Mouse (Mus musculus) C2C12 (cell line): ENCODE measurements around the gene Zranb3. TPM values are rescaled to one million over a fixed set of nuclear protein-coding genes. Genes with fewer than 3 reads are reported as not detected.
"Not testable (repeated sequence)": the region's sequence is repeated elsewhere in the genome, so short reads cannot be mapped to it uniquely, and the experiment has no call there.

ENCODE experiments used
- H3K27me3 ChIP-seq: one replicate; pipeline ENCODE4 v1.6.1; 2011; ENCODE audit not compliant: control insufficient read depth, insufficient read depth, insufficient read length
- H3K36me3 ChIP-seq: one replicate; pipeline ENCODE4 v1.6.1; 2011; ENCODE audit not compliant: control insufficient read depth, insufficient read depth
- H3K4me3 ChIP-seq: one replicate; pipeline ENCODE4 v1.5.1; 2011; ENCODE audit warnings: mild to moderate bottlenecking, control low read depth; ENCODE audit not compliant: poor library complexity, insufficient read depth, severe bottlenecking
- H3K79me2 ChIP-seq: one replicate; pipeline ENCODE4 v1.6.1; 2011; ENCODE audit not compliant: control insufficient read depth, insufficient read depth
- H3K79me3 ChIP-seq: one replicate; pipeline ENCODE4 v1.6.1; 2011; ENCODE audit warnings: low read depth, control low read depth
- H3ac ChIP-seq: one replicate; pipeline ENCODE3; 2011; ENCODE audit warnings: low read depth; ENCODE audit not compliant: control insufficient read depth, insufficient read length
- CEBPB ChIP-seq: IDR thresholded peaks from one replicate; pipeline ENCODE4 v1.6.1; 2011; ENCODE audit warnings: low read depth, mild to moderate bottlenecking, control low read depth, moderate library complexity
- CTCF ChIP-seq: IDR thresholded peaks from one replicate; pipeline ENCODE4 v1.5.1; 2011; ENCODE audit not compliant: control insufficient read depth, insufficient read depth, insufficient read length
- FOSL1 ChIP-seq: IDR thresholded peaks from one replicate; pipeline ENCODE4 v1.8.0; 2011; ENCODE audit warnings: mild to moderate bottlenecking, low read length; ENCODE audit not compliant: poor library complexity, insufficient read depth, severe bottlenecking
- MAX ChIP-seq: IDR thresholded peaks from one replicate; pipeline ENCODE4 v1.6.1; 2011; ENCODE audit warnings: mild to moderate bottlenecking, control low read depth
- MYOD1 ChIP-seq: IDR thresholded peaks from one replicate; pipeline ENCODE4 v1.6.1; 2011; ENCODE audit warnings: low read depth; ENCODE audit not compliant: control insufficient read depth, insufficient read length
- MYOG ChIP-seq: IDR thresholded peaks from one replicate; pipeline ENCODE4 v1.6.1; 2011; ENCODE audit not compliant: control insufficient read depth, insufficient read length; ENCODE audit errors: extremely low read depth
- USF1 ChIP-seq: IDR thresholded peaks from one replicate; pipeline ENCODE4 v1.6.1; 2011; ENCODE audit warnings: low read depth, mild to moderate bottlenecking, control low read depth, moderate library complexity
- polyA plus RNA-seq: library from polyadenylated mRNA; unstranded; fragments of >200 nt; fragmentation: generic; extraction: Trizol; gene quantifications from one replicate; pipeline ENCODE4 v1.2.1, GENCODE M21; 2012; ENCODE audit warnings: missing spikeins

Gene Zranb3
- polyA plus RNA-seq, 1 experiment: 3.1 TPM

DNA sequence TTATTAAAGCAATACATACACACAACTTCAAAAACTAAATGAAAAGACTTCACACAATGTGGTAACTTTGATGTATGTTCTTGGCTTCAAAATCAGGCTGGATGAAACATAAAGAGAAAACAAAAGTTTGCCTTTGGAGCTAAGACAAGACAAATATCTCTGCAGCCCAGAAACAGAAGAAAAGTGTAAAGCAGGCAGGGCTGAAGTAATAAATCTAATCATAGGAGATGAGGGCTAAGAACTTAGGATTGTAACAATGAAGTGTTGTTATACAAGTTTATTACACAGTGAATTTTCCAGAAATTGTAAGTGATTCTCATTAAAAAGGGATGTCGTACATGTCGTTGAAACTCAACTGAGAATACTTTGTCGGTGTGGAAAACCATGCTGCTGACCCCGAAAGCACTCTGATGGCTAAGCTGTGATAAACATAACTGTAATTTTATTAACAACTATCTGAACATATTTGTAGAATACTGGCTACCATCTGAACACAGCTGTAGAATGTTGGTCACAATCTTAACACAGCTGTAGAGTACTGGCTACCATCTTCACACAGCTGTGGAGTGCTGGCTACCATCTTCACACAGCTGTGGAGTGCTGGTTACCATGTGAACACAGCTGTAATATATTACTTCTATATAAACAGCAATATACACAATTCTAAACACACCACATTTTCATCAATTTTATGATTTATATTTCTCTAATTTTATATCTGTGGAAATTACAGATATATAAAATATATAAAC lies 78.3 kb downstream of the Zranb3 start:
- TF ChIP-seq MAX (no peak), MYOG (no peak), FOSL1 (no peak), CEBPB (no peak)
- no peaks in the 10 kb centered on the region for H3K79me2 ChIP-seq
- H3K4me3 ChIP-seq: no peak overlapping the region
- no peak overlapping the region for H3ac ChIP-seq
- no peaks in the 10 kb centered on the region for H3K27me3 ChIP-seq
- no peaks in the 10 kb centered on the region for H3K36me3 ChIP-seq
- H3K79me3 ChIP-seq: peaks cover 2% of the 10 kb centered on the region

DNA sequence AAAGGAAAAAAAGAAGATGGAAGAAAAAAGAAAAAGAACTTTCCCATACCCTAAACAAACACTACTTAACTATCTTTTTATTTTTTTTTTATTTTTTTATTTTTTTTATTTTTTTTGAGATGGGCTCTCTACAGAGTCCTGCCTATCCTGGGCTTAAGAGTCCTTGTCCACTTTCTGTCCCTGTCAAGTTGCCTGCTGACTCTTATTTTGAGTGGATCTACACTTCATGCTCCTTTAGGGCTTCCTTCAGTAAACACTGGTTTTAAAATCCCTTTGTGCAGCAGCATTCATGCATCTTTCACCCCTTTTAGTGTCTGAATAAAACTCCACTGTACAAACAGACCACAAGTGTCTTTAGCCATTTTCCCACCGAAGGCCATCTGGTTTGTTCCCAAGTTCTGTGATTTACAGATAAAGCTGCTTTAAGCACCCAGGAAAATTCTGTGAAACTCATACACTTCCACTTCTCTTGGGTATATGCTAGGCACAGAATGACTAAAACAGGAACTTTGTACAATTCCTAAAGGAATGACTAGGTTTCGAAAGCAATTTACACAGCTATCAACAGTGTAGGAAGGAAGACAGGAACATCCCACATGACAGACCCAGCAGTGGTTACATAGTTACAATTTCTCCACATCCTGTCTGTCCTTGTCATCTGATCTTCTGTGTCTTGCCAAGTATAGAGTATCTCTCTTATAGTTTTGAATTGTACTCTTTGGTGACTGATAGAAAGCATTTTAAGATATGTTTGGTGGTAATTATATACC lies 82.7 kb downstream of the Zranb3 start:
- no peaks in the 10 kb centered on the region for H3K79me2 ChIP-seq
- no peaks in the 10 kb centered on the region for H3K36me3 ChIP-seq
- H3K79me3 ChIP-seq: no peaks in the 10 kb centered on the region
- no peak overlapping the region for H3ac ChIP-seq
- TF ChIP-seq MYOD1 (no peak), CTCF (no peak), USF1 (no peak), FOSL1 (no peak), CEBPB (no peak), MYOG (no peak), MAX (no peak)
- no peak overlapping the region for H3K4me3 ChIP-seq
- no peaks in the 10 kb centered on the region for H3K27me3 ChIP-seq

DNA sequence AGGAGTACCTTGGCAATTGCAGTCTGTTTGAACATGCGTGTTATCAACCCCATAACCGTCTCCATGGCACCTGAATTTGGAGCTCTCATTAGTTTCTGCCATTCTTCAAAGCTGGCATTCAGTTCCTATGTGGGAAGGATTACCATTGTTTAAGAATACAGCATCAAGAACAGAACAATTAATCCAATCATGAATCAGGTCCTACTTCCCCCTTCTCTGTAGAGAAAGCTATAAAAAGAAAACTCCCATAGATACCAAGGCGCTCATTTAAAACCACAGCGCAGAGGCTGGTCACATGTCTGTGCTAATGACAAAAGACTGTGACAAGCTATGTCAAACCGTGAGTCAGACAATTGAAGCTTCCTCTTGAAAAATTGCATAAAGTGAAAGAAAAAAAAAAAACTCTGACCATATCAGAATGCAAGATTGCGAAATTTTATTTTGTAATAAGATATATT lies 86.8 kb downstream of the Zranb3 start:
- Histone ChIP-seq H3ac (no peak overlapping the region), H3K79me2 (no peaks in the 10 kb centered on the region), H3K27me3 (no peaks in the 10 kb centered on the region), H3K4me3 (no peak overlapping the region), H3K79me3 (no peaks in the 10 kb centered on the region), H3K36me3 (no peaks in the 10 kb centered on the region)
- no peak for TF ChIP-seq CTCF
- peak; percentile 70 for TF ChIP-seq USF1
- no peak for TF ChIP-seq FOSL1
- TF ChIP-seq CEBPB: peak; percentile 76
- no peak for TF ChIP-seq MYOD1
- TF ChIP-seq MYOG: no peak
- TF ChIP-seq MAX: no peak

DNA sequence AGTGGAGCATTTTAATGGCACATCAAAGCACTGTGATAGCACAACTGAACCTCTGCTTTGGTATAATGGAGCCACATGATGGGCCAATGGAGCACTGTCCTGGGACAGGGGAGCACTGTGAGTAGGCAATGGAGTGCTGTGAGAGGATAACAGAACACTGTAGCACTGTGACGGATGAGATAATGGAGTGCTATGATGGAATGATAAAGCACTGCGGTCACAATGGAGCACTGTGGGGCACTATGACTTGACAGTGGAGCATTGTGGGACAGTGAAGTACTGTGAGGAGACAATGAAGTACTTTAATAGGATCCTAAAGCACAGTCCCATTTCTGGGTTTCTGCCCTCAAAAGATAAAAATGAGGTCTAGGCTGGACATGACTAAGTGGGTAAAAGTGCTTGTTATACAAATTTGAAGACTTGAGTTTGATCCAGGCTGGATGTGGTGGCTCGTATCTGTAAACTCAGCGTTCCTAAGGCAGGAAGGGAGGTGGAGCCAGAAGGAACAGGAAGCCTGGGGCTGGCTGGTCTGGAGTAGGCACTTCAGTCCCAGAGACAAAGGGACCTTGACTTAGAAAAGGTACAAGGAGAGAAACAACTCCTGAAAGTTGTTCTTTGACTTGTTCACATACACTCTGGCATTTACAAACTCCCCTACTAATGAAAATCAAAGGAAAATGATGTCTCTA lies 89.0 kb downstream of the Zranb3 start:
- TF ChIP-seq USF1 (no peak), MAX (no peak), CEBPB (no peak), FOSL1 (no peak), MYOD1 (no peak), MYOG (no peak), CTCF (no peak)
- Histone ChIP-seq H3K27me3 (no peaks in the 10 kb centered on the region), H3ac (no peak overlapping the region), H3K4me3 (no peak overlapping the region), H3K79me2 (no peaks in the 10 kb centered on the region), H3K36me3 (no peaks in the 10 kb centered on the region), H3K79me3 (no peaks in the 10 kb centered on the region)

DNA sequence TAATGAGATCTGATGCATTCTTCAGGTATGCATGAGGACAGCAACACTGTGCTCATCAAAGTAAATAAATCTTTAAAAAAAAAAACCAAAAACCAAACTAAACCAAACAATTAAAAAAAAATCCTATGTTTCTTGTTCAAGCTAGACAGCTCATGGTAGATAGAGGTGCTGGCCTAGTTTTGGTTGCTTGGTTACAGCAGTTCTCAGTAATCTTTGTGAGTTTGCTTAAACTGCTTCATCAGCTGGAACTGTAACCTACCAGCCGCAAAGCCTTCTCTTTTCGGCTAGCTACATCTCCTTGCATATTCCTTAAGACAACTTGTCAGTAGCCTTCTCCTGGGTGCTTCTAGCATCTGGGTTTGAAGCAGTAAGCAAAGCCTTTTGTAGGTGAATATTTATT lies 93.1 kb downstream of the Zranb3 start:
- no peak for TF ChIP-seq USF1
- TF ChIP-seq CEBPB: no peak
- no peak for TF ChIP-seq MAX
- TF ChIP-seq CTCF: no peak
- TF ChIP-seq MYOG: no peak
- TF ChIP-seq FOSL1: no peak
- TF ChIP-seq MYOD1: no peak
- Histone ChIP-seq H3K4me3 (no peak overlapping the region), H3K79me2 (no peaks in the 10 kb centered on the region), H3K79me3 (no peaks in the 10 kb centered on the region), H3K27me3 (no peaks in the 10 kb centered on the region), H3ac (no peak overlapping the region), H3K36me3 (no peaks in the 10 kb centered on the region)

DNA sequence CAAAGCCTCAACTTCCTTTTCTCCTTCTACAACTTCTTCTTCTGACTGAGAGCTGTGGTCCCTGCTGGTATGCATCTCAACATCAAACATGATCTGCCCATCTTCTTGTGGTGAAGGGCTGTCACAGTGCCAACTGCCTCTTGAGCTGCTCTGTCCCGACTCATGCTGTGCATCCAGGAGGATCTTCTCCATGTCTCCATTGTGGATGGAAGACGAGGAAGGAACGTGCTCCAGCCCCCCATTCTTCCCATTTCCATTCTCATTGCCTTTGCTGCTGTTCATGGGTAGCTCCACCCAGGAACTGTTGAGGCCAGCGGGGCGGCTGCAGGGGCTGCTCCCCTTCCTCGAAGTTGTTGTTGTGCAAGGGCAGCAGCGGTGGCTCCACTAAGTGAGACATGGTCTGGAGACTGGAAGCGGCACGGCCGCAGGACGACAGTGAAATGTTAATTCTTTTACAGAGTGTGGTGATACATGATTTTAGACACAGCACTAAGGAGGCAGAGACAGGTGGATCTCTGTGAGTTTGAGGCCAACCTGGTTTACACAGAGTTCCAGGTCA lies 96.7 kb downstream of the Zranb3 start:
- H3K79me2 ChIP-seq, H3K36me3 ChIP-seq, H3K4me3 ChIP-seq, H3ac ChIP-seq, H3K79me3 ChIP-seq, H3K27me3 ChIP-seq: not testable (repeated sequence)
